In the genomic region with DNA sequence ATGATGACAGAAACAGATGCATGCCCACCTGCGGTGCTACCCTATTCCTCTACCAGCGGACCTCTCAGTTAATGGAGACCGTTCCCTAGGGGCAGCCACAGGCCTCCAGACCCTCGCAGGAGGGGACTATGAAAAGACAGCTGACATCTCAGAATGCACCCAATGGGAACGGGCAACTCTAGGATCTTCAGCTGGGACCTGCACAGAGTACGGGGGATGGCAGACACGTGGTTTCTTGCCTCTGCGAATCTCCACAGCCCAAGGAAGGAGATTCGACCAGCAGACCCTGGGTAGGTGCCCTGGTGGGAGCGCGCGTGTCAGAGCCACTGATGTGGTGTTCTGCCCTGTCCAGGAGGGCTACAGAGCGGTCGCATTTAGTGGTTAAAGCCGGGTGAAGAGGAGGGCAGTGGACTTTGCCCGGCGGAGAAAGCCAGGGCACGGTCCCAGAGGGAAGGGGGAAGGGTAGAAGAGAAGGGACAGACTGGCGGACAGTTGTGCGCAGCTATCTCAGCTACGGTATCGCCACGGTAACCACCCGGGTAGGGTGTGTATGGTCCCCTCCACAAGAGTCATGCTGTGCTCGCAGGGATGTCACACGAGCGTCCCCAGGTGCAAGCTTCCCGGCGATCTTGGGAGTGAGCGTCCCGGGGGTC, we compare ENCODE assay signal across 8 mouse cellular contexts. TPM values are rescaled to one million over a fixed set of nuclear protein-coding genes. Genes with fewer than 3 reads are reported as not detected.
DNase-seq lines count a peak whose midpoint lies in the region; ATAC-seq and TF ChIP-seq lines count a peak whose summit lies in the region.

No protein-coding gene starts in this region.

- H3K27ac ChIP-seq in bone marrow, adult 2 months (ENCODE audit: control insufficient read depth, insufficient read depth, low read depth, low read length, poor library complexity), result no peak overlapping the region
- no peak overlapping the region for H3K27ac ChIP-seq in limb, embryonic 11.5 days (replicated peaks; ENCODE audit: low read depth, low read length)
- no peak overlapping the region for H3K27ac ChIP-seq in neural tube, embryonic 14.5 days (ENCODE audit: low read depth, low read length)

- 5% methylated on average over 31 of the region's 31 CpGs for WGBS in bone marrow, adult 2 months
- under 1% methylated on average over 31 of the region's 31 CpGs for WGBS in limb, embryonic 11.5 days
- under 1% methylated on average over 30 of the region's 31 CpGs for WGBS in neural tube, embryonic 14.5 days

- peak; percentile 41 for DNase-seq in adrenal gland, postnatal 14 days
- DNase-seq in adrenal gland, adult 2 months, result no peak
- DNase-seq in limb, embryonic 11.5 days (ENCODE audit: low spot score), result peak; percentile 41
- DNase-seq in thymus, postnatal 10 days (ENCODE audit: low spot score in 2 of 2), result no peak
- DNase-seq in right cerebral cortex, adult 2 months (ENCODE audit: low spot score in 2 of 2), result no peak

- no peaks in the 10 kb centered on the region for H3K4me1 ChIP-seq in bone marrow, adult 2 months (ENCODE audit: control insufficient read depth, insufficient read depth, low read length)
- peaks cover 3% of the 10 kb centered on the region; the same call in 1 of the 2 replicates for H3K4me1 ChIP-seq in limb, embryonic 11.5 days (ENCODE audit: control insufficient read depth, insufficient read depth, low read length)
- H3K4me1 ChIP-seq in neural tube, embryonic 14.5 days (ENCODE audit: control insufficient read depth, insufficient read depth, low read length), result peaks cover 12% of the 10 kb centered on the region

- peak overlapping the region; percentile 64 for H3K4me2 ChIP-seq in limb, embryonic 11.5 days (ENCODE audit: low read depth, severe bottlenecking)
- peak overlapping the region; percentile 62 for H3K4me2 ChIP-seq in neural tube, embryonic 14.5 days (ENCODE audit: low read depth, low read length)

- peaks cover 48% of the 10 kb centered on the region for H3K27me3 ChIP-seq in limb, embryonic 11.5 days (ENCODE audit: control insufficient read depth, insufficient read depth, low read length)
- peaks cover 29% of the 10 kb centered on the region for H3K27me3 ChIP-seq in neural tube, embryonic 14.5 days (ENCODE audit: control insufficient read depth, insufficient read depth, low read length)

- ATAC-seq in hematopoietic stem cell, adult 5-6 weeks (replicated peaks in 1 of 2; ENCODE audit: insufficient read depth in 1 of 2, low FRiP score in 2 of 2, low TSS enrichment in 1 of 2, low read depth in 1 of 2, poor library complexity in 2 of 2, severe bottlenecking in 2 of 2), result peak; percentile 19 to 38; a peak in 2 of 4 replicates
- ATAC-seq in limb, embryonic 11.5 days (ENCODE audit: insufficient number of reproducible peaks, low FRiP score, low TSS enrichment, low read depth), result peak; percentile 31; the same call in 1 of the 2 replicates
- peak; percentile 60 for ATAC-seq in neural tube, embryonic 14.5 days (ENCODE audit: low read depth)

- no peak overlapping the region for H3K9ac ChIP-seq in limb, embryonic 11.5 days (ENCODE audit: low read length)
- H3K9ac ChIP-seq in neural tube, embryonic 14.5 days (replicated peaks; ENCODE audit: low read depth, low read length), result peak overlapping the region; percentile 28

- TF ChIP-seq POLR2A in bone marrow, adult 2 months (IDR thresholded peaks at IDR 0.05; ENCODE audit: borderline replicate concordance, control insufficient read depth, low read depth, low read length), result no peak

- H3K36me3 ChIP-seq in limb, embryonic 11.5 days (ENCODE audit: control insufficient read depth, insufficient read depth, low read length), result no peaks in the 10 kb centered on the region
- no peaks in the 10 kb centered on the region for H3K36me3 ChIP-seq in neural tube, embryonic 14.5 days (ENCODE audit: control insufficient read depth, insufficient read depth, low read length)

- TF ChIP-seq CTCF in bone marrow, adult 2 months (IDR thresholded peaks at IDR 0.05; ENCODE audit: control insufficient read depth, insufficient read depth, low read length), result no peak

- H3K9me3 ChIP-seq in limb, embryonic 11.5 days (ENCODE audit: control insufficient read depth, low read length), result no peaks in the 10 kb centered on the region
- H3K9me3 ChIP-seq in neural tube, embryonic 14.5 days (ENCODE audit: control insufficient read depth, low read length), result no peaks in the 10 kb centered on the region

- peak overlapping the region; percentile 9 for H3K4me3 ChIP-seq in bone marrow, adult 2 months (replicated peaks; ENCODE audit: control insufficient read depth, low read depth, low read length)
- H3K4me3 ChIP-seq in limb, embryonic 11.5 days (ENCODE audit: low read depth, low read length), result peak overlapping the region; percentile 37
- H3K4me3 ChIP-seq in neural tube, embryonic 14.5 days (ENCODE audit: low read depth, low read length), result peak overlapping the region; percentile 38

RNA-seq across cellular contexts. Expression of a gene that starts 0.6 kb away (rescaled TPM):
- total RNA-seq in adrenal gland, postnatal 14 days (2021), result 0.86 and 1.6 TPM in 2 replicates
- total RNA-seq in adrenal gland, adult 2 months (2021), result 1 to 10 TPM in 1 of 2 experiments, under 1 TPM in 1; 0.49 to 1.1 TPM
- polyA plus RNA-seq in adrenal gland, adult 2 months (2012; rRNA removed), result 1.5 and 2.6 TPM in 2 replicates
- not detected in 2 replicates for polyA plus RNA-seq in bone marrow, adult 2 months (2011; ENCODE audit: insufficient read depth, insufficient read length, low replicate concordance, missing spikeins)
- total RNA-seq in hematopoietic stem cell, adult 5-6 weeks (2017), result 0.50 TPM in 1 of 2 replicates, not detected in the other
- 0.21 TPM in 1 of 2 replicates, not detected in the other for polyA plus RNA-seq in limb, embryonic 11.5 days (2014; fragmentation: Nextera tagmentation; extraction: Ambion mirVana)
- polyA plus RNA-seq in neural tube, embryonic 14.5 days (2014; fragmentation: Nextera tagmentation; extraction: Ambion mirVana), result 2.2 and 2.9 TPM in 2 replicates

RNA-seq across cellular contexts. Expression of a gene that starts 29.1 kb away (rescaled TPM):
- 60.1 and 71.0 TPM in 2 replicates for total RNA-seq in adrenal gland, postnatal 14 days (2021)
- total RNA-seq in adrenal gland, adult 2 months (2021), result 10 to 100 TPM; 86.3 to 88.6 TPM
- polyA plus RNA-seq in adrenal gland, adult 2 months (2012; rRNA removed), result 91.9 and 92.2 TPM in 2 replicates
- 32.9 and 36.3 TPM in 2 replicates for polyA plus RNA-seq in bone marrow, adult 2 months (2011; ENCODE audit: insufficient read depth, insufficient read length, low replicate concordance, missing spikeins)
- total RNA-seq in hematopoietic stem cell, adult 5-6 weeks (2017), result 96.4 and 129 TPM in 2 replicates
- polyA plus RNA-seq in limb, embryonic 11.5 days (2014; fragmentation: Nextera tagmentation; extraction: Ambion mirVana), result 60.6 and 63.7 TPM in 2 replicates
- polyA plus RNA-seq in neural tube, embryonic 14.5 days (2014; fragmentation: Nextera tagmentation; extraction: Ambion mirVana), result 71.1 and 105 TPM in 2 replicates

RNA-seq across cellular contexts. Expression of a gene that starts 49.9 kb away (rescaled TPM):
- 0.37 and 2.3 TPM in 2 replicates for total RNA-seq in adrenal gland, postnatal 14 days (2021)
- total RNA-seq in adrenal gland, adult 2 months (2021), result not detected
- polyA plus RNA-seq in adrenal gland, adult 2 months (2012; rRNA removed), result 0.44 and 0.55 TPM in 2 replicates
- polyA plus RNA-seq in bone marrow, adult 2 months (2011; ENCODE audit: insufficient read depth, insufficient read length, low replicate concordance, missing spikeins), result 0.57 TPM in 1 of 2 replicates, not detected in the other
- total RNA-seq in hematopoietic stem cell, adult 5-6 weeks (2017), result not detected in 2 replicates
- polyA plus RNA-seq in limb, embryonic 11.5 days (2014; fragmentation: Nextera tagmentation; extraction: Ambion mirVana), result not detected in 2 replicates
- not detected in 2 replicates for polyA plus RNA-seq in neural tube, embryonic 14.5 days (2014; fragmentation: Nextera tagmentation; extraction: Ambion mirVana)

Comparison
In these comparisons a context has a peak if more than half of its experiments do, and no peak if none do; other contexts are left out.
1. DNase-seq: peak in adrenal gland, postnatal 14 days (single experiment) and limb, embryonic 11.5 days (single experiment); none in adrenal gland, adult 2 months (single experiment), thymus, postnatal 10 days (0 of 2) and right cerebral cortex, adult 2 months (0 of 2).
2. Peak in every context shown above with its lines, with median percentiles within 50 percentile points of each other: H3K4me3 ChIP-seq and ATAC-seq.